Mouse (Mus musculus) hindbrain, embryonic 15.5 days (tissue): ENCODE results near the gene Dffb. TPM values are rescaled to one million over a fixed set of nuclear protein-coding genes. Genes with fewer than 3 reads are reported as not detected.

ENCODE experiments used
- ATAC-seq: fragments of 200-750 bp; cut with Nextera tagmentation; 2 replicates; pipeline ENCODE4 v1.8.0; 2017; ENCODE audit warnings: low read depth, moderate number of reproducible peaks, moderate TSS enrichment; ENCODE audit not compliant: low FRiP score
- H3K27ac ChIP-seq: fragments of 300-500 bp; sonication (generic); replicated peaks from 2 replicates; pipeline ENCODE4 v1.5.1; 2015; ENCODE audit warnings: mild to moderate bottlenecking, inconsistent platforms
- H3K27me3 ChIP-seq: fragments of 300-500 bp; sonication (generic); 2 replicates; pipeline ENCODE4 v1.6.1; 2015; ENCODE audit warnings: control low read depth, inconsistent platforms
- H3K36me3 ChIP-seq: fragments of 300-500 bp; sonication (generic); 2 replicates; pipeline ENCODE4 v1.6.1; 2015; ENCODE audit warnings: control low read depth, inconsistent platforms
- H3K4me1 ChIP-seq: fragments of 300-500 bp; sonication (generic); replicated peaks from 2 replicates; pipeline ENCODE4 v1.6.1; 2015; ENCODE audit warnings: control low read depth, inconsistent platforms
- H3K4me2 ChIP-seq: fragments of 300-500 bp; sonication (generic); 2 replicates; pipeline ENCODE4 v1.6.1; 2015; ENCODE audit warnings: moderate library complexity, mild to moderate bottlenecking, inconsistent platforms
- H3K4me3 ChIP-seq: fragments of 300-500 bp; sonication (generic); 2 replicates; pipeline ENCODE4 v1.5.1; 2015; ENCODE audit warnings: mild to moderate bottlenecking, inconsistent platforms
- H3K9ac ChIP-seq: fragments of 300-500 bp; sonication (generic); 2 replicates; pipeline ENCODE4 v1.6.1; 2015; ENCODE audit warnings: inconsistent platforms
- H3K9me3 ChIP-seq: fragments of 300-500 bp; sonication (generic); 2 replicates; pipeline ENCODE4 v1.6.1; 2016; ENCODE audit warnings: control low read depth, inconsistent platforms
- WGBS: fragments of 180-500 bp; shearing (Covaris S2); methylation state at CpG from one replicate; pipeline ENCODE4 v1.1.7; 2015; 5-methylcytosine and 5-hydroxymethylcytosine counted together
- polyA plus RNA-seq: library from polyadenylated mRNA; unstranded; fragments of >200 nt; fragmentation: Nextera tagmentation; extraction: Ambion mirVana; gene quantifications from 2 replicates; pipeline ENCODE4 v1.2.1, GENCODE M21; 2015

The Dffb gene
- 8.3 and 10.2 TPM in 2 replicates for polyA plus RNA-seq

DNA sequence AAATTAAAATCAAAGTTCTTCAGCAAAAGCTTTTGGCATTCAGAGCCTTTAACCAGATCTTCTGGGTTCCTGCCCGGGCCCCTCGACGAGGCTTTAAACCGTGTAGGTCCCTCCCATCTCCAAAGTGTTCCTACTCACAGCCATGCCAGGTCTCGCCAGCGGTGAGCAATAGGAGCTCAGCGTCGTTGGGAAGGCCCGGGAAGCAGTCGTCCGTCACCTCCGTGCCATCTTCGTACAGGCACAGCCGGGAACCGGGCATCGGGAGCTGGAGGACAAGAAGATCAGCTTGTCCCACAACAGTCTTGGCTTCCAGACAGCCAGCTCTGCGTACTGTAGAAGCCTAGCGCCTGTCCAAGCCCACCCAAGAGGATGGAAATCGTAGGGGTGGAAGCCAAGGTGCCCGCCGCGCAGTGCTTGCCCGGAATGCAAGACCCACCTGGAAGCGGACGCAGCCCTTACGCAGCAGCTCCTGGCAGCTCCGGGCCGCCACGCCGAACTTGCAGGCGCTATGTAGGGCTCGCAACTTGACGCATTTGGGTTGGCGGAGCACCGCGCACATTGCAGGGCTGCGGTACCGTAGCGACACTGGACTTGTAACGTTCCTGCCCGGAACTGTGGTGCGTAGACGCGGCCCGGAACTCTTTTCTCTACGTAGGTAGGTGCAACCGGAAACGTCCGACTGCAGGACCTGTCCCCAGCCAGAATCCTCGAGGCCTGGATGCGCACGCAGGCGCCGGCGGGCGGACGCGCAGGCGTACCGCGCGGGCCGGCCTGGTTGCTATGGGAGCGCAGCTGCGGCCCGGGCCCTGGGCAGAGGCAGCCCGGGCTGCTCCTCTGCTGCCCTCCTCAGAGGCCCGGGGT is at the start of gene Dffb, which contains the start of gene Cep104:
Dffb (minus strand) TSS at position 696 of the 861 bp plus-strand sequence.
Cep104 (plus strand) TSS at position 764 of the 861 bp plus-strand sequence.
- 2% methylated on average over 68 of the region's 68 CpGs for whole genome bisulfite sequencing
- Histone ChIP-seq H3K36me3 (peaks cover 26% of the 10 kb centered on the region), H3K27me3 (no peaks in the 10 kb centered on the region), H3K9me3 (no peaks in the 10 kb centered on the region), H3K4me2 (peak within 1 kb of the TSS; percentile 79), H3K4me1 (peaks cover 40% of the 10 kb centered on the region), H3K4me3 (peak within 1 kb of the TSS; percentile 99), H3K9ac (peak within 1 kb of the TSS; percentile 95), H3K27ac (peak within 1 kb of the TSS; percentile 84)
- peak; percentile 98 for ATAC-seq

DNA sequence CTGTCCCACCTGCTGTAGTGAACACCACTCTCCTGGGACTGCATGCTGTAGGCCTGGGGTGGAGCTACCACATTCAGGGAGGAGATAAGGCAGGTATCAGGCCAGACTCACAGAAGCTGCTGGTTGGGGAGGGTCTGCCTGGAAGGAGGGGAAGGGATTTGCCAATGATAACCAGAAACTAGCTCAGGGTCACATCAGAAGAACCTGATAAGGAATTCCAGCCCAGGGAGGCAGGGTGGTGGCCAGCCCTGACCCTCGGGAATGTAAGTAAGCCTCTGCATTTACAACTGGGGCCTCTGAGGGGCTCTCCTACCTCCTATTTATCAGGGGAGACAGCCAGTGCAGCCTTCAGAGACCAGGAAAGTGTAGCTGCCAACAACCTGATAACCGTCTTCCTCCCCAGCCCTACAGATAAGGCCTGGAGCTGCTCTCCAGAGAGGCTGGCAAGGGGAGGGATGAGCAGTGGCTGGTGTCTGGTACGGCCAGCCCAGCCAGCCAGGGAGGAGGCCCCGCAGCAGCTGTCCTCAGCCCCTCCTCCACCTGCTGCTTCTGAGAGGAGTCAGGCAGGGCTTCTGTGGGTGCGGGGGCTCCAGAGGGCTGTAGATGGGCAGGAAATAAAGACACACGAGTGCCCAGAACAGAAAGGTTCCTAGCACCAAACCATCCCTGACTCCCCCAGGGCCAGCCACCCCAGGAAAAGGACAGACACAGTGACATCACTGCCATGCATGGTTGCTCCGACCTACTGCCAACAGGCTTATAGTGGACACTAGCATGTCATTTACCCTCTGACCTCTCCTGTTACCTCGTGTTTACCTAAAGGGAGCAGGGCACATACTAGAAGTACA is 49.1 kb upstream of the Dffb start:
- H3K4me1 ChIP-seq, result peaks cover 27% of the 10 kb centered on the region
- no peak overlapping the region for H3K9ac ChIP-seq
- peaks cover 29% of the 10 kb centered on the region for H3K36me3 ChIP-seq
- H3K4me3 ChIP-seq, result no peak overlapping the region
- 27% methylated on average over 8 of the region's 8 CpGs for WGBS
- H3K27me3 ChIP-seq, result peaks cover 5% of the 10 kb centered on the region; the same call in 1 of the 2 replicates
- no peaks in the 10 kb centered on the region for H3K9me3 ChIP-seq
- no peak overlapping the region for H3K4me2 ChIP-seq
- no peak overlapping the region for H3K27ac ChIP-seq
- no peak for ATAC-seq

DNA sequence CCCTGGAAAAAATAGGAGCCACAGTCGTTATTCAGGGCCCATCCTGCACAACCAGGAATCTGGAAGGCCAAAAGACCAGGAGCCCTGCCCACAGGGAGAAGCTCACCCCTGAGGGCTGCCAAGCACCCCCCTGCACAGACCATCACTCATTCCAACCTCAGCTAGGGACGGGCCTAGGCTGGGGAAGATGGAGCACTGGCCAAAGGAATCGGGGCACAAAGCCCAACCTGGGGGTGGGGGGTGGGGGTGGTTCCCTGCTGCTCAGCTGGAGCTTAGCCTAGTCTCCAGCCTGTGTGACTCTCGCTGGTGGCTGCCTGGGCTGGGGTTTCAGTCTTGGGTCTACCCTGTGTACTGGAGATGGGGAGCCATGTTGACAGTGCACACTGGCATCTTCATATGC is 47.9 kb upstream of the Dffb start:
- Histone ChIP-seq H3K4me3 (no peak overlapping the region), H3K27ac (no peak overlapping the region), H3K27me3 (peaks cover 5% of the 10 kb centered on the region; the same call in 1 of the 2 replicates), H3K4me2 (no peak overlapping the region), H3K4me1 (peaks cover 27% of the 10 kb centered on the region), H3K36me3 (peaks cover 40% of the 10 kb centered on the region), H3K9me3 (no peaks in the 10 kb centered on the region), H3K9ac (no peak overlapping the region)
- whole genome bisulfite sequencing, result 23% methylated on average over 4 of the region's 4 CpGs
- ATAC-seq, result no peak

DNA sequence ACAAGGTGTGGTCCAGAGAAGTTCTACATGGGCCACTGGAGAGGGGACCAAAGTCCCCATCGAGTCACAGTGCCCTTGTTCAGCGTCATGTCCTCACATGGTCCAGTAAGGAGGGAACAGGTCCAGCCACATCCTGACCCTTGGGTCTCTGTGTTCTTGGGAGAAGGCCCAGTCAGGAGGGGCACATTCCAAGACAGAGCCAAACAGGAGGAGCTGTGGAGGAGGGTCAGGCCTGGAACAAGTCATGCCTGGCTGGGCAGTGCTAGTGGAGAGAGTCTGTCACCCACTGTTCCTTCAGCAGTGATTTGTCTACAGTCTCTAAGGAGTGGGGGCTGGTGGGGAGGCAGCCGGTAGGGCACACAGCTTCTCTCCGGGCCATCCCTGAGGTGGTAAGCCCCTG is 47.5 kb upstream of the Dffb start:
- H3K9me3 ChIP-seq, result no peaks in the 10 kb centered on the region
- peaks cover 43% of the 10 kb centered on the region for H3K36me3 ChIP-seq
- WGBS, result 79% methylated on average over 4 of the region's 4 CpGs
- H3K4me3 ChIP-seq, result no peak overlapping the region
- peaks cover 5% of the 10 kb centered on the region; the same call in 1 of the 2 replicates for H3K27me3 ChIP-seq
- ATAC-seq, result 0 out of 2 replicates have a peak, but pooled peaks have one; percentile 11
- H3K9ac ChIP-seq, result no peak overlapping the region
- no peak overlapping the region for H3K27ac ChIP-seq
- H3K4me2 ChIP-seq, result no peak overlapping the region
- peaks cover 27% of the 10 kb centered on the region for H3K4me1 ChIP-seq

DNA sequence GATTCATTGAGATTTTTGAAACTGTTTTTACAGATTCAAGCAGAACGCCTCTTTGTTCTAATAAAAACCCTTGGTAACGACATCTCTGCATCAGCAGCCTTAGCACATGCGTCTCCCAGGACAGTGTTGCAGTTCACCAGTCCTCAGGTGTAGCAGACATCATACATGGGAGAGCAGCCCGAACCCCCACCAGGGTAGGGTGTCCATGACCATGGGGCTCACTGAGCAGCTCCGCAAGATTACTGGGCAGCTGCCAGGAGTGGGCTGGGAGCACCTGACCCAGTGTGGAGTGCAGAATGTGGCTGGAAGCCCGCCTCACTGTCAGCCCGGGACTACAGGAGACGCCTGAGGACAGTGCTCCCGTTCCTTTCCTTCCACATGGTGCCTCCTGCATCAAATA is 46.5 kb upstream of the Dffb start:
- no peaks in the 10 kb centered on the region for H3K9me3 ChIP-seq
- no peak overlapping the region for H3K4me2 ChIP-seq
- H3K4me1 ChIP-seq, result peaks cover 27% of the 10 kb centered on the region
- WGBS, result 94% methylated on average over 9 of the region's 9 CpGs
- H3K27me3 ChIP-seq, result peaks cover 5% of the 10 kb centered on the region; the same call in 1 of the 2 replicates
- peaks cover 53% of the 10 kb centered on the region for H3K36me3 ChIP-seq
- no peak overlapping the region for H3K27ac ChIP-seq
- H3K4me3 ChIP-seq, result no peak overlapping the region
- no peak overlapping the region for H3K9ac ChIP-seq
- ATAC-seq, result no peak

DNA sequence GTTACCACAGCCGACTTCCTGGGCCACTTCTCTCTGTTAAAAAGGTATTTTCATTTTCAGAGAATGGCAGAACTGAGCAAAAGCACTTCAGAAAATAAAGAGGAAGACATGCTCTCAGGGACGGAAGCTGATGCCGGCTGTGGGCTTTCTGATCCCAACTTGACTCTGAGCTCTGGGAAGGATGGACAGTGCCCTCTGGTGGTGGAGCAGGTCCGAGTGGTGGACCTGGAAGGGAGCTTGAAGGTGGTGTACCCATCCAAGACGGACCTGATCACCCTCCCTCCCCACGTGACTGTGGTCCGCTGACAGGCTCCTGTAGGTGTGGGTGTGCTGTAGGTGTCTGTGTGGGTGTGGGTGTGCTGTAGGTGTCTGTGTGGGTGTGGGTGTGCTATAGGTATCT is 44.6 kb upstream of the Dffb start:
- H3K4me3 ChIP-seq, result no peak overlapping the region
- H3K4me2 ChIP-seq, result no peak overlapping the region
- H3K9me3 ChIP-seq, result no peaks in the 10 kb centered on the region
- H3K27ac ChIP-seq, result no peak overlapping the region
- peaks cover 60% of the 10 kb centered on the region for H3K36me3 ChIP-seq
- H3K9ac ChIP-seq, result no peak overlapping the region
- H3K27me3 ChIP-seq, result peaks cover 5% of the 10 kb centered on the region; the same call in 1 of the 2 replicates
- no peak for ATAC-seq
- peaks cover 9% of the 10 kb centered on the region; the same call in 1 of the 2 replicates for H3K4me1 ChIP-seq
- 68% methylated on average over 7 of the region's 7 CpGs for WGBS

DNA sequence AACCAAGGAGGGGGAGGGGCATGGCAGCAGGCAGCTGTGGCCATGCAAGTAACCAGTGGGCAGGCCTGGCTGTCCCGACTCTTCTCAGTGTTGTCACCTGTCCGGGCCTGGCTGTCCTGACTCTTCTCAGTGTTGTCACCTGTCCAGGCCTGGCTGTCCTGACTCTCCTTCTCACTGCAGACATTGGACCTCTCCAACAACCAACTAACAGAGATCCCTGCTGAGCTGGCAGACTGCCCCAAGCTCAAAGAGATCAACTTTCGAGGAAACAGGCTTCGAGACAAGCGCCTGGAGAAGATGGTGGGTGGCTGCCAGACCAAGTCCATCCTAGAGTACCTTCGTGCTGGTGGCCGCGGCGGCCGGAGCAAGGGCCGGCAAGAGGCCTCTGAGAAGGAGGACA is 40.5 kb upstream of the Dffb start:
- WGBS, result 93% methylated on average over 11 of the region's 11 CpGs
- H3K27ac ChIP-seq, result no peak overlapping the region
- H3K27me3 ChIP-seq, result no peaks in the 10 kb centered on the region
- no peak overlapping the region for H3K4me3 ChIP-seq
- no peaks in the 10 kb centered on the region for H3K9me3 ChIP-seq
- ATAC-seq, result no peak
- H3K4me1 ChIP-seq, result peaks cover 26% of the 10 kb centered on the region
- peaks cover 47% of the 10 kb centered on the region for H3K36me3 ChIP-seq
- no peak overlapping the region for H3K4me2 ChIP-seq
- no peak overlapping the region for H3K9ac ChIP-seq

DNA sequence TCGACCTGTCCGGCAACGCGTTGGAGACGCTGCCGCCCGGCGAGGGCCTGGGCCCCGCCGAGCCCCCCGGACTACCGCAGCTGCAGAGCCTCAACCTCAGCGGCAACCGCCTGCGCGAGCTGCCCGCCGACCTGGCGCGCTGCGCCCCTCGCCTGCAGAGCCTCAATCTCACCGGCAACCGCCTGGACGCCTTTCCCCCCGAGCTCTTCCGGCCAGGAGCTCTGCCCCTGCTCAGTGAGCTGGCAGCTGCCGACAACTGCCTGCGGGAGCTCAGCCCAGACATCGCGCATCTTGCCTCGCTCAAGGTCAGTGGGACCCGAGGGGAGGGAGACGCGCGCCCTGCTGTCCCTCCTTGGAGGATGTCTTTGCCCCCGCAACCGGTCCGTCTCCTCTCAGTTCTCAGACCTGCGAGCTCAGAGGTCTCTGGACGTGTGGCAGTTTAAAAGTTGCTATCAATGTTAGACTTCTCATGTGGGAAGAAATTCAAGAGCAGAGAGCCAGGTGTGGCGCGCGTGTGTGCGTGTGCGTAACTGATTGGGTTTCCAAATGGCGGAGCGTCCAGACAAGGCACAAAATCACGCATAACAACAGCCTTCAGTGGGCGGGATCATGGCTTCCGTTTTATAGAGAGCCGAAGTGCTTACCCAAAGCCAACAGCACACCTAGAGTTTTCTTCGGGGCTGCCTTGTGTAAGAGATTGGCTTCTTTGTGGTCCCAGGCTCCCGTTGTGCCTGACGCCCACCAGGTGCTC is 37.4 kb upstream of the Dffb start:
- 3% methylated on average over 55 of the region's 55 CpGs for WGBS

DNA sequence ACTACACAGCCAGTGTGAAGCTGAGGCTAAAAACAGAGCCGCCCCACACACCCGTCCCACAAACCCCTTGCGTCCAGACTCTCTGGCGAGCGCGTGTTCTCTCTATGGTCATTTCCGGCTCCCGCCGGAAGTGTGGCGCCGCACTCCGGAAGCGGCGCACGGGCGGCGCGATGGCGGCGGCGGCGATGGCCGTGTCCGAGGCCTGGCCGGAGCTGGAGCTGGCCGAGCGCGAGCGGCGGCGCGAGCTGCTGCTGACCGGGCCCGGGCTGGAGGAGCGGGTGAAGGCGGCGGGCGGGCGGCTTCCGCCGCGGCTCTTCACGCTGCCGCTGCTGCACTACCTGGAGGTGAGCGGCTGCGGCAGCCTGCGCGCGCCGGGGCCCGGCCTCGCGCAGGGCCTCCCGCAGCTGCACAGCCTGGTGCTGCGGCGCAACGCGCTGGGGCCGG is 36.7 kb upstream of the Dffb start, which contains the start of gene Lrrc47:
Lrrc47 (plus strand) TSS at position 86 of the 444 bp plus-strand sequence.
- Histone ChIP-seq H3K27ac (peak within 1 kb of the TSS; percentile 76), H3K4me2 (peak within 1 kb of the TSS; percentile 99), H3K27me3 (no peaks in the 10 kb centered on the region), H3K4me3 (peak within 1 kb of the TSS; percentile 97), H3K9me3 (no peaks in the 10 kb centered on the region), H3K9ac (peak within 1 kb of the TSS; percentile 93), H3K36me3 (peaks cover 16% of the 10 kb centered on the region), H3K4me1 (peaks cover 26% of the 10 kb centered on the region)
- ATAC-seq, result peak; percentile 95
- under 1% methylated on average over 58 of the region's 59 CpGs for WGBS

More for the DNA sequence above, 37.4 kb upstream of the Dffb start:
- Histone ChIP-seq H3K4me1 (peaks cover 26% of the 10 kb centered on the region), H3K4me2 (peak overlapping the region; percentile 99), H3K9ac (peak overlapping the region; percentile 93), H3K27ac (peak overlapping the region; percentile 76), H3K9me3 (no peaks in the 10 kb centered on the region), H3K4me3 (peak overlapping the region; percentile 97), H3K36me3 (peaks cover 17% of the 10 kb centered on the region; the same call in 1 of the 2 replicates), H3K27me3 (no peaks in the 10 kb centered on the region)
- no peak for ATAC-seq

DNA sequence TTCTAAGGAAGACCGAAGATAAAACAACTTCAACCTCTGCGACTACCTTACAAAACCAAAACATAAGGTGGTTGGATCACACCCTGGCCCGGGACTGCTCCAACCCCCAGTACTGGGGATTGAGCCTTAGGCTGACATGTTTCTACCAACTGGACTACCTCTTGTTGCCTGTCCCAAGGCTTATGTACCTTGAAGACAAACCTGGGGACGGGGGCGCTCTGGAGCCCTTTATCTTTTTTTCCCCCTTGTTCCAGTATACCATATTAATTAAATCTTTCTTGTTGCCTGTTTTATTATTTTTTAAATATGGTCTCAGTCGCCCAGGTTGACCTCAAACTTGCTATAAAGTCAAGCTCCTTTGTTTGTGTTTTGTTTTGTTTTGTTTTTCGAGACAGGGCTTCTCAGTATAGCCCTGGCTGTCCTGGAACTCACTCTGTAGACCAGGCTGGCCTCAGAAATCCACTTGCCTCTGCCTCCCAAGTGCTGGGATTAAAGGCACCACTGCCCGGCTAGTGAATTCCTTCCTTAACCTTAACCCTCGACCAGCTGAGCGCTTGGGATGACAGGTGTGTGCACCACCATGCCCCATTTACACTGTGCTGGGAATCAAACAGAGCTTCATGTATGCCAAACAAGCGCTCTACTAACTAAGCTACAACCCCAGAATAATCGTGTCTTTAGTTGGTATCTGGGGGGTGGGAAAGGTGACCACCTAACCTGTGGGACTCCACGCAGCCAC is 36.1 kb upstream of the Dffb start:
- H3K36me3 ChIP-seq, result peaks cover 13% of the 10 kb centered on the region
- peaks cover 26% of the 10 kb centered on the region for H3K4me1 ChIP-seq
- no peaks in the 10 kb centered on the region for H3K9me3 ChIP-seq
- ATAC-seq, result peak; percentile 72
- H3K9ac ChIP-seq, result peak overlapping the region; percentile 93
- H3K4me3 ChIP-seq, result peak overlapping the region; percentile 97
- WGBS, result 25% methylated on average over 13 of the region's 13 CpGs
- peak overlapping the region; percentile 99 for H3K4me2 ChIP-seq
- peak overlapping the region; percentile 76 for H3K27ac ChIP-seq
- H3K27me3 ChIP-seq, result no peaks in the 10 kb centered on the region
